Mouse (Mus musculus): ENCODE data around the gene Anks6.

The Anks6 gene

GRCm38 (mm10) chr4:47046974-47047373, 10.3 kb downstream of the Anks6 start:
- no peak for DNase-seq (ENCODE audit: low spot score)

DNA sequence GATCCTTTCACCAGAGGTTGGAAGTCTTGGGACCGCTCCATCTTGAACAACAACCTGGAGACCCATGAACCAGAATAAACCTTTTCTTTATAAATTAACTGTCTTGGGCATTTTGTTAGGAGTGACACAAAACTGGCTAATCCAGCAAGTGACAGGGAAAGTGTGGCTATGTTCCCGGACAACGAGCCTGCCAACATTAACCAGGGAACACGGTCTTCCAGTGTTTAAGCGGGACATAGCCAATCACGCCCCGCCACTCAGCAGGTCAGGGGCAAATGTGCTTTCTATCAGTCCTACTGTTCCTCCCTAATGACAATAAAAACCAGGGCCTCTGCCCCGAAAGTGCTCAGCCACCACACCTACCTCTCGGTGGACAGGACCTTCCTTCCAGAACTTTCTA, 13.4 kb downstream of the Anks6 start:
- DNase-seq (ENCODE audit: low spot score) = no peak

DNA sequence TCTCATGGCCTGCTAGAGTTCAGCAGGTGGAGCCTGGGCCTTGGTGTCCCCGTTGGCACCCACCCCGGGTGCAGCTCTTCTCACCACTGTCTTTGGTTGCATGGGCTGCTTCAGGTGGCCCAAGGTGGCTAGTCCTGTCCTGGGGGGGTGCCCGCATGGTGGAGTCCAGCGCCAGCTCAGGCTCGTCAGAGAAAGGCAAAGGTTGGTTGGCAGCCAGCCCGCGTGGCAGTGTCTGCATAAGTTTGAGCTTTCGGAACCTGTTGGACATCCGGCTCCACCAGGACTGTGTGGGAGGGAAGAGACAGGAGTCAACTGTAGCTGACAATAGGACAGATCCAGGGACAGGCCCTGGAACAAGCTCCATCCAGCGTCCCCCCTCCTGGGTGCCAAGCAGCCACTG, 17.6 kb downstream of the Anks6 start:
- no peak for DNase-seq (ENCODE audit: low spot score)

DNA sequence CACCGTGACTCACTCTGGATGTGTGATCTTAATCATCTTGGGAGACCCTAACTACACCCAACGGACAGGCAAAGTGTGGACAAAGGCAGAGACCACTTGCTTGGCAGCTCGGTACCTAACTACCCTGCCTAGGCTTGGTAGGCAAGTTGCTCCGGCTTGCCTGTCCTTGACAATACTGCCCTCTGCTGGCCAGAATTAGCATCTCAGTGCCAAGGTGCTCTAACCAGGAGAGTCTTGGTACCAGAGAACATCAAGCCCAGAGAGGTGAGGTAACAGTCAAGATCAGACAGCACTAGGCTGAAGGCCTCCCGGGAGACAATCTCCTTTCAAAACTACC, 19.9 kb downstream of the Anks6 start:
- peak; percentile 40 for DNase-seq (ENCODE audit: low spot score)

DNA sequence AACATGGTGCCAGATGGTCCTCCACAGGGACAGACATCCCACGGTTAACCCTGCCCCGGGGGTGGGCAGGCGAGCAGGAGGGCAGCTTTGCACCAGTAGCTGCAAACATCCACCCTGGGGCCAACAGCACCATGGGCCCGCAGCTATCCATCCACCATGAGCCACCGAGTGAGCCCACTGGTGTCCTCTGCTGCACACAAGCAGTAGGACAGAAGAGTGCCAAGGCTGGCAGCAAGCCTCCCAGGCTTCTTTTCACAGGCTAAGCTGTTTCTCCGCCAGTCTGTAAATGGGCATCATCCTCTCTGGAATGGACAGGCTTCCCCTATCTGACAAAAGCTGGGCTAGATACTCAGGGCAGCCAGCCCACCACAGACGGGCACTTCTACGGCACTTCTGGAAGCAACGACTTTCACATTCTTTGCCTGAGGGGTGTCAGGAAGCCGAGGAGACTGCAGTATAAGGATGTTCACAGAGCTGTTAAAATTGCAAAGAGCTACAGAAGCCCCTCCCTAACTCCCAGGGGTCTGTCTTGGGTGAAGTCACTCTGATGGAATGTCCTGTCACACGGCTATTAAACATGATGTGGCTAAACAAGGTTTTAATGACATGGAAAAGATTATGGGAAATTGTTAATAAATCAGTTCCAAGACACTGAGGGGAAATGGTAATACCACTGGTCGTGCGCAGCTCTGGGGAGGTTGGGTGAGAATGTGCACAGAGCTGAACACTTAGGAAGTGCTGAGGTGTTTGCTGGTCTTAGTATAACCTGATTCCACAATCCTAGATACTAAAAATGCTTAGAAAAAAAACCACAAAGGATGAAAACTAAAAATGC, 20.5 kb downstream of the Anks6 start:
- no peak for DNase-seq (ENCODE audit: low spot score)

DNA sequence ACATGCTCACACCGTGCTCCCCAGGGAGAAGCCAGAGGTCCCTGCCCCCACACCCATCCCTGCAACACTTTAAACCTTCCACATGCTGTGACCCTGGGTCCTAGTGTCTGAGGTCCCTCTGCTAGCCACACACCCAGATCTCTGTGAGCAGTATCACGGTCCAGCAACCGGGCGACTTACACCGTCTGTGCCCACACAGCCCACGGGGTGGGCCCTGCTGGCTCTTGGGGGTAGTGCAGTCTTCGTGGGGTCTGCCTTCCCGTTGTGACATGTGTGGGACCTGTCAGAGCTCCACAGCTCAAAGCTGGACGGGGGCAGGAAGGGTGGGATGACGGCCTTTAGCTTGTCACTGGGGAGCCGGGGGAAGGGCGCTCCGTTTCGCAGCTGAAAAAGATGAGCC, 21.7 kb downstream of the Anks6 start:
- no peak for DNase-seq (ENCODE audit: low spot score)

DNA sequence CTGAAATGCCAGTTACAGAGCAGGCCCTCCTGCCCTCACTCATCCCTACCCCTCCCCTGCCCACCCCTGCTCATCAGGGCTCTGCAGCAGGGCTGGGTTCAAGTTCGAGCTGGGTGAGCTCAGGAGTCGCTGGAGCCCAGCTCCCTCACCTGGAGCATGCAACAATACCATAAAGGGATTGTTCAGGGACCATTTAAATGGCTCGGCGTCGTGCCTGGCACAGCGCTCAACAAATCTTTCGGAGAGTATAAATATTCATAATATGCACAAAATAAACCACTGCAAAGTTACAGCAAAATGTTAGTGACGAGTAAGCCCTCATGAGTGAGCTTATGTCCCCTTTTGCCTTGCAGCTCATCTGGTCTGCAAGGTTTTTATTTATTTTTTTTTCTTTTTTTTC, 25.1 kb downstream of the Anks6 start:
- DNase-seq (ENCODE audit: low spot score) = no peak

DNA sequence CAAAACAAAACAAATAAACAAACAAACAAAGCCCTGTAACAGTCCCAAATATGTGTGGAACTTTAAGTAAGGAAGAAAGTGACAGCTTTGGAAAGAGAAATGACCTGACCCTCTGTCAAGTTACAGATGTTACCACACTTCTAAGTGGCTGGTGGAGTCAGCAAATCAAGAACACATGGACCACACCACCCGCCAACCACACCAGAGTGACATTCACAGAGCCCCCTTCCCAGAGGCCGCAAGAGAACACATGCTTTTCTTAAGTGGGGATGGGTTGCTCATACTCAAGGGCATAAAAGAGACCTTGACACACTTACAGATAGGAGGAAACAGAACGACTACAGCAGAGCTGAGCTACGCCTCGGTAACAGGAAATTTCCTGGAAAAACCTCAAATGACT, 28.4 kb downstream of the Anks6 start:
- DNase-seq (ENCODE audit: low spot score) = no peak

DNA sequence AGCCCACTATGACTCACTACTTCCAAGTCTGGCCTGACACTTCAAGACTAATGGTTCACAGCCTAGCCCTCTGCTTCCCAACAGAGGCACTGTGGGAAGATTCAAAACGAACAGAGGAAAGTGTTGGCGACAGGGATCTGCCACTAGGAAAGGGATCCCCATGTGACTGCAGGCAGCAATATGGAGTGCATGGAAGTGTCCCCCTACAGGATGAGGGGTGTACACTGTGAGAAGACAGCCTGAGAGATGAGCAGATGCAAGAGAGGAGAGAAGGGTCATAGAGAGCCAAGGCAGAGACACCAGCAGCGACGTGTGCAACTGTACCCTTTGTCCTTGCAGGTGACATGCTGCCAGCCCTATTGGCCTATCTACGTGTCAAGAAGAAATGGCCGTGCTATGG, 33.3 kb downstream of the Anks6 start:
- DNase-seq (ENCODE audit: low spot score) = no peak

DNA sequence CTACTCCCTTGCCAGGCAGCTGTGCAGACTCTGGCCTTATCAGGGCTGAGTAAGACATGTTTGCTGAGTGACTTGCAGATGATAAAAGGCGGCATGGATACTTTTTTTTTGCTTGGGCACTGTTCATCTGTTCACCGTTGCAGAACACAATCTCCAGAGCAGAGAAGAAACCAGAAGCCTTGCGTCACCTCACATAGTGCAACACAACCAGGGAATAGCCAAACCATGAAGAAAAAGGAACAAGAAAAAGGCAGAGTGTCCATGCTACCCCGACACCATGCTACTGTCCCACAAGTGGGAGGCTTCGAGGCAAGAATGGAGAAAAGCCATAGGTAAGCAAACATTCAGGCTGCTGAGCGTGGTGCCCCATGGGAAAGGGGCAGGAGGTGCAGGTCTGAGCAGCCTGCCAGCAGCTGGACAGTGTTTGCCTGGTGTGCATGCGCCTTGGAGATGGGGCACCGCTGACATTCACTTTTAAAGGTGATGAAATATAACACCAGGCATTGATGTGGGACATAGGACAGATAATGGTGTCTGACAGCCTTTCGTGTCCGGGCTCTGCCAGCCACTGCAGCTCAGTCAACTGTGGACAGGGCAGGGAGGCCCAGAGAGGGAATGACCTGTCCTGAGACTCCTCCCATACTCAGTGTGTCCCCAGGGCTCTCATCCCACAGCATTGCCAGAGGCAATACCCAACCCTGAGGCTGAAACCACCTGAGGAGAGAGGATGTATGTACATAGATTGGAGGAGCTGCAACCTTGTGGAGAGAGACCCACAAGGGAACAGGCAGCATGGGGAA, 34.2 kb downstream of the Anks6 start:
- no peak for DNase-seq (ENCODE audit: low spot score)

- peak; percentile 23 for DNase-seq (ENCODE audit: low spot score)
Measured at GRCm38 (mm10) chr4:47020563-47020962, 36.7 kb downstream of the Anks6 start.

DNA sequence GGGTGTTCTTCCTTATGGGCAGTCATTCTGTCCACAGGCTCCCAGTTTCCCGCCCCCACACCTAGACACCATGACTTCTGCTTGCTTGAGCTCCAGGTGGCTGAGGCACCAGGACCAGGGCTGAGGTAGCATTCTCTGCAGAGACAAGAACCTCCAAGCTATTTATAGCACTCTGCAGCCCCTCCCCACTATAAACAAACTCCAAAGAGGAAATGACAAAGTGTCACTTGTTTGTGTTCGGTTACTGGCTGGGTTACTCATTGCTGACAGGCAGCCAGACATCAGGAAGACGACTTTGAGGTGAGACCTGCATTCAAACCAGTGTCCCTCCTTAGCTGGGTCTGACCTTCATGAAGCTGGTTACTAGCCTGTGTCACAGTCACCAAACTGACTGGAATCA, 42.1 kb downstream of the Anks6 start:
- DNase-seq (ENCODE audit: low spot score) = peak; percentile 39

- no peak for DNase-seq (ENCODE audit: low spot score)
Measured at GRCm38 (mm10) chr4:47012476-47012875, 44.8 kb downstream of the Anks6 start.

- no peak for DNase-seq (ENCODE audit: low spot score)
Measured at GRCm38 (mm10) chr4:47010400-47011231, 46.6 kb downstream of the Anks6 start.

GRCm38 (mm10) chr4:47000626-47001395, 56.4 kb downstream of the Anks6 start:
- no peak for DNase-seq (ENCODE audit: low spot score)

GRCm38 (mm10) chr4:46997969-46998368, 59.3 kb downstream of the Anks6 start:
- no peak for DNase-seq (ENCODE audit: low spot score)

- DNase-seq (ENCODE audit: low spot score) = peak; percentile 42
Measured at GRCm38 (mm10) chr4:46992827-46993473, 64.3 kb downstream of the Anks6 start.

- no peak for DNase-seq (ENCODE audit: low spot score)
Measured at GRCm38 (mm10) chr4:46991959-46992316, 65.3 kb downstream of the Anks6 start.

DNA sequence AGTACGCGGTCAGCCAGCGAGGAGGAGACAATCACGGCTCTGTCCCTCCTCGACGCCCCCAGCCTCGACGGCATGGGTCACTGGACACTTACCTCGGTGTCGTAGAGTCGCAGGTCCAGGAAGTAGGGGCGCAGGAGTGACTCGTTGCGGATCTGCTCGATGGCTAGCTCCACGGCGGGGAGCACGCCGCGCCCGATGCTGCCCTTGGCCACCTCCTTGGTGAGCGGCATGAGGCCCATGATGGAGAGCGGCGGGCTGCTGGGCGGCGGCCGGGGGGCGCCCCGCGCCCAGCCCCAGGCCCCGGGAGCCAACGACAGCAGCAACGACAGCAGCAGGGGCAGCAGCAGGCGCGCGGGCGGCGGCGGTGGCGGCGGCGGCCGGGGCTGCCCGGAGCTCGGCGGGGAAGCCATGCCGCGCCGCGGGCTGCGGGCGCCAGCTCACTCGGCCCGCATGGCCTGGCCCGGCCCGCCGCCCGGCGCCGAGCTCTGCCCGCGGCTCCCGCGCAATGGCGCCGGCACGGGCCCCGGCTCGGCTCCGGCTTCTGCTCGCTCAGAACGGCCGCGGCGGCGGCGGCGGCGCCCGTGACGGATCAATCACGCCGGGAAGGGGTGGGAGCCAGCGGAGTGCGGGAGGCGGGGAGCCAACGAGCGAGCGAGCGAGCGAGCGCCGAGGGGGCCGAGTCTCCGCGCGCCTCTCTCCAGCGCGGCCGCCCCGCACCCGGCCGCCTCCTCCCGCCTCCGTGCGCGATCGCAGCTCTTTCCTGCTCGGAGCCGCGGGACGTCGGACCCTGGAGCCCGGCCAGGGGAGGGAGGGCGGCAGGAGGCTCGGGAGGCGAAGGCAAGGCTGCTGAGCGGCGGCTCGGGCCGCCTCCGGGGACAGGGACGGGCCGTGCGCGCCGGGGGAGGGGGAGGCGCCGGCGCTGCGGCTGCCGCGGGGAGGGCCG, 65.9 kb downstream of the Anks6 start, which contains the start of gene Gabbr2:
Gene Gabbr2, minus strand, starts transcription at position 858 of the 943 bp plus-strand sequence.
- DNase-seq (ENCODE audit: low spot score) = no peak

All from yolk sac, embryonic 10.5 days (tissue).